Mouse (Mus musculus): Measurements from ENCODE around the gene Sbf2.

DNA sequence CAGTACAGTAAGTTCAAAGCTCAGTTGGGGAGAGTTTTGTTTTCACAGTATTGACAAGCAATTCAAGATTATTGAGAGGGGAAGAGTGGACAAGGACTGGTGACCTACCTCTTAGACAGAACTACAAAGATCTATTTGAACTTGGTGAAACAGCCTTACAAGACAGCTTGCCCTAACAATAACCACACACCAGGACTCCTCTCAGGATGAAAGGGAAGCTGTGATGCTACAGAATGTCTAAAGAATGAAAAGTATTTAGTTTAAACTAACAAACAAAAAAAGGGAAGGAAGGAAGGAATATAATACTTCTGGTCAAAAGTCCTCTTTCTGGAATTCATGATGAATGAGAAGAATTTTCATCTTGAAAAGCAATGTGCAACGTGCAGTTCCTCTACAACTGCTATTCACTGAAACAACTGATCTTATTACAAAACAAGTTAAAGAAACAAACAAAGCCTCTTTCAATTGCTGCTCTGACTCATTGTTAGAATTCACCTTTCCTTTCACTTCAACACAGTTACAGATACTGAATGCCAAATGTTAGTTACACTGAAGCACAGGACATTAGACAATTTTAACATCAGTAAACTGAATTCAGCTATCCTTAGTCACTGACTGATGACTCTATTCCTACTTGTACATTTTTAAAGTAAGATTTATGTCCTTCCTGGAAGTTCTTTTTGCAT lies 89.5 kb downstream of the Sbf2 start:
- TF ChIP-seq POLR2A (IDR thresholded peaks at IDR 0.05; ENCODE audit: control insufficient read depth, low read depth, low read length) (no peak), CTCF (IDR thresholded peaks at IDR 0.05; ENCODE audit: control insufficient read depth, insufficient read depth, insufficient replicate concordance, low read depth, low read length) (no peak)
